Mouse (Mus musculus) ZHBTc4 (cell line): Measurements from ENCODE around the gene Asf1b.
"Not testable (repeated sequence)": the region's sequence is repeated elsewhere in the genome, so short reads cannot be mapped to it uniquely, and the experiment has no call there.

ENCODE experiments used
- DNase-seq: peaks from one replicate; pipeline ENCODE4 v3.0.0-alpha.2; 2011; ENCODE audit warnings: low read depth, low spot score

Asf1b gene

GRCm38 (mm10) chr8:83964015-83964765 is 8.9 kb downstream of the Asf1b start:
- DNase-seq, result no peak

- no peak for DNase-seq
Measured at GRCm38 (mm10) chr8:83967701-83968100, 12.4 kb downstream of the Asf1b start.

GRCm38 (mm10) chr8:83971121-83971520 is 15.8 kb downstream of the Asf1b start:
- no peak for DNase-seq

- DNase-seq, result no peak
Measured at GRCm38 (mm10) chr8:83971661-83972060, 16.4 kb downstream of the Asf1b start.

- DNase-seq, result peak; percentile 100
Measured at GRCm38 (mm10) chr8:83972150-83973120, 17.1 kb downstream of the Asf1b start, which contains the start of gene Prkaca. Gene Prkaca, plus strand, starts transcription at chr8:83972993.

GRCm38 (mm10) chr8:83973161-83974031 is 18.1 kb downstream of the Asf1b start:
- DNase-seq, result peak; percentile 18

GRCm38 (mm10) chr8:83974521-83974920 is 19.2 kb downstream of the Asf1b start:
- DNase-seq, result no peak

GRCm38 (mm10) chr8:83976101-83976630 is 20.9 kb downstream of the Asf1b start:
- DNase-seq, result no peak

- DNase-seq, result no peak
Measured at GRCm38 (mm10) chr8:83976779-83977350, 21.6 kb downstream of the Asf1b start.

GRCm38 (mm10) chr8:83977646-83978045 is 22.3 kb downstream of the Asf1b start:
- no peak for DNase-seq

- no peak for DNase-seq
Measured at GRCm38 (mm10) chr8:83978200-83978599, 22.9 kb downstream of the Asf1b start.

GRCm38 (mm10) chr8:83980250-83980649 is 24.9 kb downstream of the Asf1b start:
- no peak for DNase-seq

- DNase-seq, result no peak
Measured at GRCm38 (mm10) chr8:83980845-83981244, 25.5 kb downstream of the Asf1b start.

- DNase-seq, result no peak
Measured at GRCm38 (mm10) chr8:83981533-83981932, 26.2 kb downstream of the Asf1b start.

- DNase-seq, result no peak
Measured at GRCm38 (mm10) chr8:83982449-83982848, 27.1 kb downstream of the Asf1b start.

- DNase-seq, result not testable (repeated sequence)
Measured at GRCm38 (mm10) chr8:83983222-83983621, 27.9 kb downstream of the Asf1b start.

- DNase-seq, result no peak
Measured at GRCm38 (mm10) chr8:83989243-83989642, 33.9 kb downstream of the Asf1b start.

GRCm38 (mm10) chr8:83990170-83990569 is 34.9 kb downstream of the Asf1b start:
- DNase-seq, result no peak

GRCm38 (mm10) chr8:83992488-83992887 is 37.2 kb downstream of the Asf1b start:
- no peak for DNase-seq

- no peak for DNase-seq
Measured at GRCm38 (mm10) chr8:83994030-83994429, 38.7 kb downstream of the Asf1b start.

- no peak for DNase-seq
Measured at GRCm38 (mm10) chr8:83995973-83996372, 40.7 kb downstream of the Asf1b start.
